ENCODE assay signal across 36 mouse cellular contexts in the genomic region with DNA sequence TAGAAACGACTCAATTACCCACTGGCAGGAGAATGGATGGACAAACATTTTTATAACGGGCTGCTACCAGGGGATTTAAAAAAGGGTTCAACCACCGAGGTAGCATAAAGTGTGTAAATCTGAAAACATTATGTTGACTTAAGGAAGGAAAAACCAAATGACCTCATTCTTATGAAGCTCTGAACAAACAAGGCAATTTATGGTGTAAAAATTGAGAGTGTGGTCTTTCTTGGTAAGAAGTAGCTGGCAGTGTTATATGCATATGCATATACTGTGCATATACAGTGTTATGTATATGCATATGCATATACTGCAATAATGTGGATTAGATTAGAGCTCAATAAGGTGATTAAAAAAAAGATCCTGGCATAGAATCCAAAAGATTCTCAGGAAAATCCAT. TPM values are rescaled to one million over a fixed set of nuclear protein-coding genes. Genes with fewer than 3 reads are reported as not detected.
"Had no signal": no experiment of that assay in that cellular context is flagged by ENCODE, and none has a peak within 500 bp of the region (broad histone marks: within the 10 kb centered on the region; RNA-seq: fewer than 3 reads in every experiment).

No protein-coding gene starts in this region.

- H3K36me3 ChIP-seq: limb, embryonic 10.5 days; limb, embryonic 12.5 days; limb, embryonic 13.5 days; limb, embryonic 15.5 days; liver, embryonic 12.5 days; liver, embryonic 13.5 days; liver, embryonic 15.5 days; lung, embryonic 15.5 days; midbrain, embryonic 10.5 days; midbrain, embryonic 12.5 days; midbrain, embryonic 13.5 days; midbrain, embryonic 15.5 days had no signal

- H3K4me3 ChIP-seq: limb, embryonic 10.5 days; limb, embryonic 12.5 days; limb, embryonic 13.5 days; limb, embryonic 15.5 days; liver, embryonic 12.5 days; liver, embryonic 13.5 days; liver, embryonic 15.5 days; lung, embryonic 15.5 days; megakaryocyte, embryonic 14.5 days; midbrain, embryonic 10.5 days; midbrain, embryonic 12.5 days; midbrain, embryonic 13.5 days; midbrain, embryonic 15.5 days; myocyte had no signal

- H3K27ac ChIP-seq: limb, embryonic 10.5 days; limb, embryonic 12.5 days; limb, embryonic 13.5 days; limb, embryonic 15.5 days; liver, embryonic 12.5 days; liver, embryonic 13.5 days; liver, embryonic 14.5 days; liver, embryonic 15.5 days; lung, embryonic 15.5 days; macrophage; midbrain, embryonic 10.5 days; midbrain, embryonic 12.5 days; midbrain, embryonic 13.5 days; midbrain, embryonic 15.5 days had no signal

- H3K9me3 ChIP-seq: limb, embryonic 10.5 days; limb, embryonic 12.5 days; limb, embryonic 13.5 days; limb, embryonic 15.5 days; liver, embryonic 12.5 days; liver, embryonic 13.5 days; liver, embryonic 15.5 days; lung, embryonic 15.5 days; megakaryocyte, embryonic 14.5 days; midbrain, embryonic 10.5 days; midbrain, embryonic 12.5 days; midbrain, embryonic 13.5 days; midbrain, embryonic 15.5 days had no signal

- DNase-seq: left cerebral cortex, postnatal 4 days; liver; liver, embryonic 13.5 days; liver, postnatal 0 days; lung, adult 2 months; lung, embryonic 14.5 days; lung, postnatal 10 days; lung, postnatal 14 days; lung, postnatal 4 days; midbrain, embryonic 14.5 days had no signal

- H3K27me3 ChIP-seq: limb, embryonic 12.5 days; limb, embryonic 13.5 days; limb, embryonic 15.5 days; liver, embryonic 12.5 days; liver, embryonic 13.5 days; liver, embryonic 15.5 days; lung, embryonic 15.5 days; megakaryocyte, embryonic 14.5 days; midbrain, embryonic 12.5 days; midbrain, embryonic 13.5 days; midbrain, embryonic 15.5 days had no signal

- H3K4me1 ChIP-seq: limb, embryonic 10.5 days; limb, embryonic 12.5 days; liver, embryonic 12.5 days; liver, embryonic 13.5 days; liver, embryonic 15.5 days; lung, embryonic 15.5 days; megakaryocyte, embryonic 14.5 days had no signal

- H3K4me2 ChIP-seq: limb, embryonic 12.5 days; limb, embryonic 13.5 days; limb, embryonic 15.5 days; liver, embryonic 11.5 days; liver, embryonic 12.5 days; liver, embryonic 13.5 days; liver, embryonic 15.5 days; lung, embryonic 14.5 days; lung, embryonic 15.5 days; midbrain, embryonic 11.5 days; midbrain, embryonic 12.5 days; midbrain, embryonic 13.5 days; midbrain, embryonic 15.5 days had no signal

- H3K9ac ChIP-seq: limb, embryonic 12.5 days; limb, embryonic 13.5 days; limb, embryonic 15.5 days; liver, embryonic 12.5 days; liver, embryonic 13.5 days; liver, embryonic 14.5 days; liver, embryonic 15.5 days; liver, postnatal 0 days; lung, embryonic 14.5 days; lung, embryonic 15.5 days; midbrain, embryonic 12.5 days; midbrain, embryonic 13.5 days; midbrain, embryonic 15.5 days had no signal

RNA-seq across cellular contexts. Expression of a gene that starts 19.7 kb away (rescaled TPM):
- total RNA-seq: megakaryocyte progenitor cell, adult 5-6 weeks; megakaryocyte, adult 5-6 weeks; megakaryocyte-erythroid progenitor cell, adult 5-6 weeks; monocyte, adult 5-6 weeks had no signal
- polyA plus RNA-seq: limb, embryonic 10.5 days; limb, embryonic 11.5 days; liver, adult 2 months; liver, embryonic 11.5 days; liver, embryonic 12.5 days; liver, embryonic 13.5 days; liver, embryonic 14.5 days; liver, embryonic 16.5 days; liver, postnatal 0 days; lung, embryonic 14.5 days; lung, embryonic 15.5 days; lung, embryonic 16.5 days; lung, postnatal 0 days; macrophage; midbrain, embryonic 11.5 days; midbrain, embryonic 13.5 days had no signal

RNA-seq across cellular contexts. Expression of a gene that starts 48.7 kb away (rescaled TPM):
- total RNA-seq: megakaryocyte progenitor cell, adult 5-6 weeks; megakaryocyte, adult 5-6 weeks; megakaryocyte-erythroid progenitor cell, adult 5-6 weeks; monocyte, adult 5-6 weeks had no signal
- polyA plus RNA-seq: liver, adult 2 months; lung, embryonic 14.5 days; lung, embryonic 16.5 days; lung, postnatal 0 days; macrophage; midbrain, embryonic 10.5 days; midbrain, embryonic 11.5 days; midbrain, embryonic 12.5 days; midbrain, embryonic 13.5 days had no signal
